Mouse (Mus musculus) megakaryocyte, embryonic 14.5 days (primary cell): ENCODE measurements around the gene Dock2.

Experiments used
- FLI1 ChIP-seq: IDR thresholded peaks from 2 replicates; pipeline ENCODE4 v1.6.1; 2012; ENCODE audit warnings: low read length, inconsistent platforms, mixed read lengths
- GATA1 ChIP-seq: IDR thresholded peaks from 3 replicates; pipeline ENCODE4 v1.6.1; 2012; ENCODE audit warnings: mixed read lengths, low read length, inconsistent platforms, borderline replicate concordance

DNA sequence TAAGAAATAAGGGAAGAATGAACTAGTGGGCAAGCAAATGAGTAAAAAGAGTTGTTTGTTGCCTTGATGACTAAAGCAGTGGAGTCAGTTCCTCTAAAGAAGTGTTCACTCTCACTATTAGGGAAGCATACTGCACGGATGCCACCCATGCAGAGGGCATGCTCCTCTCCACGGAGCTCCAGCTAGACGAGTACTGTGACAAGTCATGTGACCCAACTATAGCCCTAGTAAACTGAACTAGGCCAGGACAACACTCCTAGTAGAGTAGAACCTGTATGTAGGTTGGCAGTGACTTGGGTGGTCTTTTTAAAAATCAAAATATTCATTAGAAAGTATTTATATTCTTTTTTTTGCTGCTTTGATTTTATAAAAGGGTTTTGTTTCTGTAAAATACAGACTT lies 5.3 kb downstream of the Dock2 start:
- no peak for TF ChIP-seq GATA1
- TF ChIP-seq FLI1 = no peak
